Mouse (Mus musculus): ENCODE measurements around the gene Dzip1l. TPM values are rescaled to one million over a fixed set of nuclear protein-coding genes. Genes with fewer than 3 reads are reported as not detected.

Dzip1l gene
- total RNA-seq, 1 experiment from 2014 or later, result 6.6 TPM

Other genes with a start within 250 kb of the Dzip1l start
- 40.4 and 50.1 TPM in 2 replicates for gene Mras, start 192.1 kb upstream of the Dzip1l start, total RNA-seq (2021)
- gene Nme9, start 178.0 kb upstream of the Dzip1l start, total RNA-seq (2021), result not detected in 2 replicates
- 43.5 and 50.0 TPM in 2 replicates for gene Armc8, start 60.6 kb upstream of the Dzip1l start, total RNA-seq (2021)
- 15.1 and 16.4 TPM in 2 replicates for gene Dbr1, start 53.7 kb upstream of the Dzip1l start, total RNA-seq (2021)
- gene A4gnt, start 17.0 kb upstream of the Dzip1l start, total RNA-seq (2021), result not detected in 2 replicates
- not detected in 2 replicates for gene Cldn18, start 87.8 kb downstream of the Dzip1l start, total RNA-seq (2021)
- gene Sox14, start 246.7 kb downstream of the Dzip1l start, total RNA-seq (2021), result not detected in 2 replicates

All from adrenal gland, postnatal 25 days (tissue).